In genomic region chr1:131525586-131526271, GRCm38 (mm10) we compare ENCODE assay signal across 7 mouse cellular contexts. TPM values are rescaled to one million over a fixed set of nuclear protein-coding genes. Genes with fewer than 3 reads are reported as not detected.
DNase-seq lines count a peak whose midpoint lies in the region; ATAC-seq and TF ChIP-seq lines count a peak whose summit lies in the region.

No protein-coding gene starts in this region.

- no peaks in the 10 kb centered on the region for H3K27me3 ChIP-seq in forebrain, embryonic 15.5 days
- H3K27me3 ChIP-seq in hindbrain, embryonic 12.5 days = no peaks in the 10 kb centered on the region

- no peak for ATAC-seq in forebrain, embryonic 15.5 days (replicated peaks)
- ATAC-seq in hindbrain, embryonic 12.5 days (ENCODE audit: low FRiP score) = no peak

- peaks cover 79% of the 10 kb centered on the region for H3K79me2 ChIP-seq in macrophage (ENCODE audit: inconsistent target)

- peak overlapping the region; percentile 78 for H3K4me3 ChIP-seq in brown adipose tissue, adult 24 weeks (ENCODE audit: insufficient read depth, low read depth, low read length)
- H3K4me3 ChIP-seq in forebrain, embryonic 15.5 days = peak overlapping the region; percentile 88
- H3K4me3 ChIP-seq in hindbrain, embryonic 12.5 days = peak overlapping the region; percentile 87
- H3K4me3 ChIP-seq in left cerebral cortex, adult 2 months = peak overlapping the region; percentile 92
- peak overlapping the region; percentile 80 for H3K4me3 ChIP-seq in macrophage (ENCODE audit: inconsistent target)

- DNase-seq in NIH3T3 (ENCODE audit: low read depth) = peak; percentile 55
- DNase-seq in left cerebral cortex, adult 2 months (ENCODE audit: extremely low spot score in 1 of 2, low spot score in 2 of 2) = peak; percentile 46 to 52
- DNase-seq in spleen, postnatal 4 days (ENCODE audit: low spot score in 2 of 2) = peak; percentile 27 to 73

- H3K9ac ChIP-seq in forebrain, embryonic 15.5 days (replicated peaks) = peak overlapping the region; percentile 83
- peak overlapping the region; percentile 89 for H3K9ac ChIP-seq in hindbrain, embryonic 12.5 days

- H3K27ac ChIP-seq in brown adipose tissue, adult 24 weeks (replicated peaks; ENCODE audit: low read depth, low read length) = peak overlapping the region; percentile 83
- H3K27ac ChIP-seq in forebrain, embryonic 15.5 days (replicated peaks) = peak overlapping the region; percentile 96
- H3K27ac ChIP-seq in hindbrain, embryonic 12.5 days = peak overlapping the region; percentile 94
- peak overlapping the region; percentile 96 for H3K27ac ChIP-seq in left cerebral cortex, adult 2 months
- H3K27ac ChIP-seq in macrophage = peak overlapping the region; percentile 91

- H3K4me1 ChIP-seq in brown adipose tissue, adult 24 weeks (ENCODE audit: control insufficient read depth, insufficient read depth, insufficient read length, low read length) = peaks cover 17% of the 10 kb centered on the region
- peaks cover 62% of the 10 kb centered on the region for H3K4me1 ChIP-seq in forebrain, embryonic 15.5 days
- H3K4me1 ChIP-seq in hindbrain, embryonic 12.5 days = peaks cover 47% of the 10 kb centered on the region

- no peaks in the 10 kb centered on the region for H3K9me3 ChIP-seq in forebrain, embryonic 15.5 days
- H3K9me3 ChIP-seq in hindbrain, embryonic 12.5 days (replicated peaks) = no peaks in the 10 kb centered on the region

- intact Hi-C loops in left cerebral cortex, adult 2 months (cut with DNase I) = loop anchor here (2.0 to 10.0 kb wide), 4 partner anchors 43 to 233 kb away; no protein-coding TSS in a partner anchor

- TF ChIP-seq CTCF in left cerebral cortex, adult 2 months (IDR thresholded peaks at IDR 0.05) = no peak

- no peaks in the 10 kb centered on the region for H3K36me3 ChIP-seq in forebrain, embryonic 15.5 days
- H3K36me3 ChIP-seq in hindbrain, embryonic 12.5 days = no peaks in the 10 kb centered on the region
- H3K36me3 ChIP-seq in macrophage (ENCODE audit: inconsistent target) = no peaks in the 10 kb centered on the region

- under 1% methylated on average over 41 of the region's 41 CpGs for WGBS in forebrain, embryonic 15.5 days
- 0% methylated on average over 38 of the region's 41 CpGs for WGBS in hindbrain, embryonic 12.5 days
- under 1% methylated on average over 41 of the region's 41 CpGs for WGBS in macrophage (ENCODE audit: missing documents)

- H3K4me2 ChIP-seq in forebrain, embryonic 15.5 days (replicated peaks) = peak overlapping the region; percentile 84
- peak overlapping the region; percentile 91 for H3K4me2 ChIP-seq in hindbrain, embryonic 12.5 days (replicated peaks)

RNA-seq across cellular contexts. Expression of gene Srgap2, which starts 1.4 kb away (rescaled TPM):
- 7.8 and 10.4 TPM in 2 replicates for polyA plus RNA-seq in brown adipose tissue, adult 24 weeks (2012; ENCODE audit: insufficient read depth, insufficient read length, missing spikeins)
- polyA plus RNA-seq in forebrain, embryonic 15.5 days (2015; fragmentation: Nextera tagmentation; extraction: Ambion mirVana) = 23.3 and 24.2 TPM in 2 replicates
- polyA plus RNA-seq in hindbrain, embryonic 12.5 days (2016; fragmentation: Nextera tagmentation; extraction: Ambion mirVana) = 16.9 and 23.1 TPM in 2 replicates
- 10 to 100 TPM; 86.4 to 89.3 TPM for total RNA-seq in left cerebral cortex, adult 2 months (2021)
- total RNA-seq in macrophage (2018; cell fraction: chromatin; rRNA removed) = 1,000 to 10,000 TPM in 10 of 26 experiments, 100 to 1,000 TPM in 16; 400 to 1,386 (median 781) TPM
- total RNA-seq in macrophage (2018; cell fraction: cytosol; rRNA removed) = 100 to 1,000 TPM in 25 of 26 experiments, 10 to 100 TPM in 1; 90.5 to 280 (median 160) TPM
- total RNA-seq in macrophage (2018; cell fraction: nucleus; rRNA removed) = 100 to 1,000 TPM; 247 to 710 (median 458) TPM
- polyA plus RNA-seq in macrophage (2018) = 107 to 111 TPM (median 110 TPM) in 3 replicates

RNA-seq across cellular contexts. Expression of gene Fam72a, which starts 2.0 kb away (rescaled TPM):
- polyA plus RNA-seq in brown adipose tissue, adult 24 weeks (2012; ENCODE audit: insufficient read depth, insufficient read length, missing spikeins) = 0.79 and 1.7 TPM in 2 replicates
- 2.0 and 2.4 TPM in 2 replicates for polyA plus RNA-seq in forebrain, embryonic 15.5 days (2015; fragmentation: Nextera tagmentation; extraction: Ambion mirVana)
- polyA plus RNA-seq in hindbrain, embryonic 12.5 days (2016; fragmentation: Nextera tagmentation; extraction: Ambion mirVana) = 2.8 and 3.2 TPM in 2 replicates
- 1 to 10 TPM in 1 of 2 experiments, under 1 TPM in 1; 0.96 to 1.3 TPM for total RNA-seq in left cerebral cortex, adult 2 months (2021)
- total RNA-seq in macrophage (2018; cell fraction: chromatin; rRNA removed) = 10 to 100 TPM in 10 of 26 experiments, 1 to 10 TPM in 16; 1.0 to 19.6 (median 5.3) TPM
- total RNA-seq in macrophage (2018; cell fraction: cytosol; rRNA removed) = 10 to 100 TPM in 2 of 26 experiments, 1 to 10 TPM in 23, under 1 TPM in 1; 0.85 to 11.1 (median 3.3) TPM
- 10 to 100 TPM in 13 of 26 experiments, 1 to 10 TPM in 13; 2.0 to 33.8 (median 9.0) TPM for total RNA-seq in macrophage (2018; cell fraction: nucleus; rRNA removed)
- 1.5 to 5.9 TPM (median 2.1 TPM) in 3 replicates for polyA plus RNA-seq in macrophage (2018)
